Mouse (Mus musculus) ES-E14 (cell line): ENCODE data around the gene Uqcr10. TPM values are rescaled to one million over a fixed set of nuclear protein-coding genes. Genes with fewer than 3 reads are reported as not detected.
A peak's percentile ranks its signal among the peaks of the same experiment; 100 is the strongest.

Source experiments
- DNase-seq: peaks from one replicate; pipeline ENCODE4 v3.0.0-alpha.2; 2013; ENCODE audit warnings: low read depth, low spot score
- H3K27ac ChIP-seq: 2 replicates; pipeline ENCODE4 v1.5.1; 2012; ENCODE audit warnings: low read depth, mild to moderate bottlenecking, low read length, moderate library complexity, mixed read lengths; ENCODE audit not compliant: poor library complexity, insufficient read depth, severe bottlenecking
- H3K36me3 ChIP-seq: 2 replicates; pipeline ENCODE4 v1.6.1; 2012; ENCODE audit warnings: mild to moderate bottlenecking, low read length, moderate library complexity, mixed read lengths; ENCODE audit not compliant: control insufficient read depth, poor library complexity, insufficient read depth, severe bottlenecking
- H3K4me1 ChIP-seq, 2 experiments: fragments of 150-350 bp in 1 of 2; sonication (generic) in 1 of 2; 2 replicates each; pipeline ENCODE4 v1.6.1; 2012; ENCODE audit warnings: low read length in 2 of 2, mild to moderate bottlenecking in 1 of 2, mixed read lengths in 1 of 2; ENCODE audit not compliant: control insufficient read depth in 2 of 2, insufficient read depth in 2 of 2, poor library complexity in 1 of 2
- H3K4me3 ChIP-seq, 2 experiments: fragments of 150-350 bp in 1 of 2; sonication (generic) in 1 of 2; 2 replicates each; pipeline ENCODE4 v1.5.1; 2012; ENCODE audit warnings: low read length in 2 of 2, low read depth in 1 of 2, mild to moderate bottlenecking in 1 of 2, mixed read lengths in 1 of 2; ENCODE audit not compliant: insufficient read depth in 1 of 2, poor library complexity in 1 of 2, severe bottlenecking in 1 of 2
- H3K9ac ChIP-seq: 2 replicates; pipeline ENCODE4 v1.6.1; 2012; ENCODE audit warnings: low read depth, mild to moderate bottlenecking, low read length, mixed read lengths; ENCODE audit not compliant: poor library complexity, insufficient read depth, severe bottlenecking
- H3K9me3 ChIP-seq: fragments of 150-350 bp; sonication (generic); 2 replicates; pipeline ENCODE4 v1.6.1; 2012; ENCODE audit warnings: low read depth, mild to moderate bottlenecking, low read length; ENCODE audit not compliant: control insufficient read depth, insufficient read depth
- CHD2 ChIP-seq: IDR thresholded peaks from 2 replicates; pipeline ENCODE4 v1.6.1; 2014; ENCODE audit warnings: mild to moderate bottlenecking, low read depth, low read length, inconsistent platforms
- HCFC1 ChIP-seq: IDR thresholded peaks from 2 replicates; pipeline ENCODE4 v1.6.1; 2012; ENCODE audit warnings: low read length, inconsistent platforms, borderline replicate concordance; ENCODE audit not compliant: insufficient read depth
- MAFK ChIP-seq: IDR thresholded peaks from 2 replicates; pipeline ENCODE4 v1.6.1; 2014; ENCODE audit warnings: mild to moderate bottlenecking, low read depth, low read length, inconsistent platforms; ENCODE audit not compliant: insufficient read depth
- ZC3H11A ChIP-seq: IDR thresholded peaks from 2 replicates; pipeline ENCODE4 v1.6.1; 2012; ENCODE audit warnings: low read depth, mild to moderate bottlenecking, inconsistent platforms, low read length, borderline replicate concordance
- ZNF384 ChIP-seq: IDR thresholded peaks from 2 replicates; pipeline ENCODE4 v1.6.1; 2012; ENCODE audit warnings: low read depth, low read length, inconsistent platforms
- in situ Hi-C, 2 experiments: fragments of 600-800 bp; cut with MboI; formaldehyde crosslinking; loops; one replicate each; pipeline ENCODE4 v1.15.1; 2025; ENCODE audit warnings: low sequenced_read_pairs in 2 of 2, inconsistent platforms in 1 of 2; ENCODE audit not compliant: unreplicated experiment in 2 of 2
- total RNA-seq: library from RNA; depleted of rRNA; stranded (reverse); fragments of 300-350 nt; gene quantifications from 2 replicates; pipeline ENCODE4 v1.2.3, GENCODE M21; 2012

Uqcr10 gene
- total RNA-seq, 1 experiment: 963 TPM

DNA sequence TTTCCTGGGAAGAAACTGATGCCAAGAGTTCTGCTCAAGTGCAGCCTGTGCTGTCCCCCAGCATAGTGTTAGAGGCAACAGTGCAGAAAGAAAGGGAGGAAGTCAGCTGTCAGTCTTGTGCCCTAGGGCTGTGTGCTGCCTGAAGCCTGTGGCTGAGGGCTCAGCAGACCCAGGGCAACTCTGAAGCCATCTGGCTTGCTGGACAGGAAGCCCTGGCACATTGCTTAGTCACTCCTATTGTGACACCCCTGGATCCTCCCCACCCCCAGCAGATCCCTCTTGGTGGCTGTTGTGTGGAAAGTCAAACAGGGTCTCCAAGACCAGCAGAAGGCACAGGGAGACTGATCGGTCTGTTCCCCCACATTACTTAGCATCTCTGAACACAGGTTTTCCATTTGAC, 29.5 kb downstream of the Uqcr10 start:
- no peak for DNase-seq
- Histone ChIP-seq H3K9me3 (no peaks in the 10 kb centered on the region), H3K9ac (no peak overlapping the region), H3K27ac (no peak overlapping the region; the same call in 1 of the 2 replicates), H3K4me3 (no peak overlapping the region), H3K36me3 (peaks cover 25% of the 10 kb centered on the region; the same call in 1 of the 2 replicates), H3K4me1 (peaks cover 2 to 15% of the 10 kb centered on the region in 2 experiments; a peak in 1 of 4 replicates)
- TF ChIP-seq MAFK (no peak), HCFC1 (no peak), CHD2 (no peak), ZC3H11A (no peak), ZNF384 (no peak)
- in situ Hi-C loops: no loop called here

DNA sequence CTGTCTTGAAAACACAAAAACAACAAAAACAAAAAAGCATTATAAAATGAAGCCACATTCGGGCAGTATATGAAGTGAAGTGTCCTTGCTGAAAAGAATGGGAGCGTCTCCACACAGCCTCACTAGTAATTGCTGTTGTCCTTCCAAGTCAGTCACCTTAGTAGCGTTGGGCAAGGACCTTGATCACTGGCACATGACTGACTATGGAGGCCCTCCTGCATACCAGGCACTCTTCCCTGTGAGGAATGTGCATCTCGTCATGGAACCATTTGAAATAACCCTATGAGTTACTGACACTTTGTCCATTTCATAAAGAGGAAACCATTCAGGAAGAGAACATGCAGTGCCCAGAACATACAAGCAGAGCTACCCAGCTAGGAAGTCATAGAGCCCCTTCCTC, 32.4 kb downstream of the Uqcr10 start:
- DNase-seq: no peak
- H3K27ac ChIP-seq: no peak overlapping the region
- H3K9me3 ChIP-seq: no peaks in the 10 kb centered on the region
- H3K36me3 ChIP-seq: peaks cover 31% of the 10 kb centered on the region; the same call in 1 of the 2 replicates
- H3K4me1 ChIP-seq: peaks cover 2 to 3% of the 10 kb centered on the region in 2 experiments; a peak in 1 of 4 replicates
- in situ Hi-C loops: no loop called here
- no peak for TF ChIP-seq ZNF384
- TF ChIP-seq ZC3H11A: no peak
- TF ChIP-seq MAFK: no peak
- TF ChIP-seq HCFC1: no peak
- no peak for TF ChIP-seq CHD2
- no peak overlapping the region for H3K9ac ChIP-seq
- H3K4me3 ChIP-seq: no peak overlapping the region

DNA sequence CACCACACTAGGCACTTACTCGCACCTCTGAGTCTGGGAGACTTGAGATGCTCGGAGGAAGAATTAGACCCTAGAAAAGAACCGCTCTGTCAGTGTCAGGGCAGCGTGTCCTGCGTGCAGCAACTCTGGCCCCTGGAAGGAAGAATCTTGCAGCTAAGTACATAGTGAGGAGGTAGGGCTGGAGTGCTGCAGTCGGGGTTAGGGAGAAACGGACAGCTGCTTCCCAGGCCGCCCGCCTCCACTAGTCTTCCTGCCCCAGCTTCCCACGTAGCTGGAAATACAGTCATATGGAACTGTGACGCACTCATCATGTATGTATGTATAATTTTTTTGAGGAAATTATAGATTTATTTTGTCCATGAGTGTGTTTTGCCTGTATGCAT, 41.7 kb downstream of the Uqcr10 start:
- Histone ChIP-seq H3K4me3 (no peak overlapping the region), H3K9ac (no peak overlapping the region), H3K36me3 (peaks cover 24% of the 10 kb centered on the region), H3K4me1 (peaks cover 0 to 2% of the 10 kb centered on the region in 2 experiments; a peak in 1 of 4 replicates), H3K9me3 (no peaks in the 10 kb centered on the region), H3K27ac (no peak overlapping the region)
- TF ChIP-seq ZC3H11A (no peak), CHD2 (no peak), MAFK (no peak), HCFC1 (no peak), ZNF384 (no peak)
- in situ Hi-C loops: no loop called here
- no peak for DNase-seq

DNA sequence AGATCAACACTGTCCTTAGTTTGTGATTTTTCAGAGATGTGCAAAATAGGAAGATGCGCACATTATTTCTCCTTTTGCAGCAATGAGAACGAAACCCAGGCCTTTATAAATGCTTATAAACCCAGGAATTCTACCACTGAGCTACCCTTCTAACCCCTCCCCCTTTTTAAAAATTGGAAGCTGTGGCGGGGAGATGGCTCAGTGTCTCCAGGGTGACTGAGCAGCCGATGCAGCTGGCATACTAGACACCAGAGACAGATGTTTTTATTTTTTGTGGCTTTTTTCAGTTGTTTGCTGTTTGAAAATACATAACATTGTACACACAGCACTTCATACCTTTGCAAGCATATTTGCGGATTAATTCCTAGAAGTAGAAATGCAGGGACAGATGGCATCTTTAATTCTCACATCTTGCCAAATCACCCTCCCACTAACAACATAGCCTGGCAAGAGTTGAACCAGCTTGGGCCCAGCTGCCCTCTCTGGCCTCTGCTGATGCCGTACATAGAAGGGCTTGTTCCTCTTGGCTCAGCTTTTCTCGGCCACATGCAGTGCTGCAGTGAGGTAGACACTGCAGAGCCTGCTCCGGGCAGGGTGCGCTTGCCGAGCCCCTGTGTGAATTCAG, 42.2 kb downstream of the Uqcr10 start:
- Histone ChIP-seq H3K9me3 (no peaks in the 10 kb centered on the region), H3K4me3 (no peak overlapping the region), H3K4me1 (peaks cover 0 to 2% of the 10 kb centered on the region in 2 experiments; a peak in 1 of 4 replicates), H3K36me3 (peaks cover 24% of the 10 kb centered on the region), H3K27ac (no peak overlapping the region), H3K9ac (no peak overlapping the region)
- DNase-seq: no peak
- TF ChIP-seq ZC3H11A (no peak), MAFK (no peak), CHD2 (no peak), ZNF384 (no peak)
- in situ Hi-C loops: no loop called here

DNA sequence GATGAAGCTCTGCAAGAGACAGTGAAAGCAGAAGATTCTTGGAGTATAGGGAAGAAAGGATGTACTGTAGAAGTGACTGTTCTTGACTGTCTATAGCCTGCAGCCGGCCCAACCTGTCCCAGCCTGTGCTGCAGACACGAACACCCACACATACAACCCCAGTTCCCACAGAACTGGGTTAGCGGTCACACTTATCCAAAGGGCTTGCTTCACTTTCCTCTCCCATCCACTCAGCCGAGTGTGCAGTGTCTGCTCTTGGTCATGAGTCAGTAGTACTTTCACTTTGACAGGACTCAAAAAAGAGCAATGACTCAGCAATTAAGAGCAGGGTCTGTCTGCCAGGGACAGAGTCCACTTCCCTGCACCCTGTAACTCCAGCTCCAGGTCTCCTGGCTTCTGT, 42.8 kb downstream of the Uqcr10 start:
- no peak overlapping the region for H3K9ac ChIP-seq
- in situ Hi-C loops: no loop called here
- no peak overlapping the region for H3K4me3 ChIP-seq
- no peaks in the 10 kb centered on the region for H3K9me3 ChIP-seq
- H3K27ac ChIP-seq: no peak overlapping the region
- TF ChIP-seq ZC3H11A (no peak), CHD2 (no peak), MAFK (peak; percentile 78), HCFC1 (no peak)
- no peak for DNase-seq
- peaks cover 0 to 2% of the 10 kb centered on the region in 2 experiments; a peak in 1 of 4 replicates for H3K4me1 ChIP-seq
- peaks cover 24% of the 10 kb centered on the region for H3K36me3 ChIP-seq
